Mouse (Mus musculus): Measurements from ENCODE around the gene Col1a2. TPM values are rescaled to one million over a fixed set of nuclear protein-coding genes. Genes with fewer than 3 reads are reported as not detected.

Col1a2 gene
- 10 to 100 TPM; 10.7 to 19.2 TPM for total RNA-seq (2021)

DNA sequence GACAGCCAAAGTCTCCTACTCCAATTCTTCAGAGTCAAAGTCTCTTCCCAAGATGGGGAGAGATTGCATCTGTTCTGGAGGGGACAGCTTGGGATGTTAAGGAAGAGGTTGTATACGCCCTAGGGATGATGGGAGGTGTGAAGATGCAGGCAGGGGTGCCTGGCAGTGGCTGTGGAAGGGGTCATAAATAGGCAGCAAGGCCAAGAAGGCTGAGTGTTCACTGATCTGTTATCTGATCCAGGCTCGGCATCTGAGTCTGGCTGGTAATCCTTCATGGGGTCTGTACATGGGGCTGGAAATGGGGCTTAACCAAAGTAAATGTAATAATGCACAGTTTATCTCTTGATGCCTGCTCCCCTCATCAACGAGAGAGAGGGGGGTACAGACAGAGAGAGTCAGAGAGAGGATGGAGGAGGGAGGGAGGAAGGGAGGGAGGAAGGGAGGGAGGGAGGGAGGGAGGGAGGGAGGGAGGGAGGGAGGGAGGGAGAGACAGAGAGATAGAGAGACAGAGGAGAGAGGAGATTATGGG, at the start of gene Col1a2:
Gene Col1a2, plus strand, starts transcription at position 212 of the 529 bp plus-strand sequence.
- no peak for DNase-seq

DNA sequence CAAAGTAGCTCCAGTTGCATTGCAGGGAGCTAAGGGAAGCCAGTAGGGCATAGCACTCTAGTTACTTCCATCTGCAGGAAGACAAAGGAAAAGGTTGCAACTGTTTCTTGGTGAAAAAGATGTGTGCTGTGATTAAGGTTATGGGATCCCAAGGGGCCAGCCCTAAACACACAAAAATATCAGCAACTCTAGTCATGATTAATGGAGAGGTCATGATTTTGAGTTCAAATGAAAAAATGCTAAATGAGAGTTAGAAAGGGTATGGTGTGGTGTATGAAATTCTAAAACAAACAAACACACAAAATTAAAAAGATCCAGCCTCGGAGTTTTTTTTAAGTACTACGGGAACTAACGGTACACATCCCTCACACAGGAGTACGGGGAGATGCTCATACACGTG, 49.1 kb upstream of the Col1a2 start:
- no peak for DNase-seq

DNA sequence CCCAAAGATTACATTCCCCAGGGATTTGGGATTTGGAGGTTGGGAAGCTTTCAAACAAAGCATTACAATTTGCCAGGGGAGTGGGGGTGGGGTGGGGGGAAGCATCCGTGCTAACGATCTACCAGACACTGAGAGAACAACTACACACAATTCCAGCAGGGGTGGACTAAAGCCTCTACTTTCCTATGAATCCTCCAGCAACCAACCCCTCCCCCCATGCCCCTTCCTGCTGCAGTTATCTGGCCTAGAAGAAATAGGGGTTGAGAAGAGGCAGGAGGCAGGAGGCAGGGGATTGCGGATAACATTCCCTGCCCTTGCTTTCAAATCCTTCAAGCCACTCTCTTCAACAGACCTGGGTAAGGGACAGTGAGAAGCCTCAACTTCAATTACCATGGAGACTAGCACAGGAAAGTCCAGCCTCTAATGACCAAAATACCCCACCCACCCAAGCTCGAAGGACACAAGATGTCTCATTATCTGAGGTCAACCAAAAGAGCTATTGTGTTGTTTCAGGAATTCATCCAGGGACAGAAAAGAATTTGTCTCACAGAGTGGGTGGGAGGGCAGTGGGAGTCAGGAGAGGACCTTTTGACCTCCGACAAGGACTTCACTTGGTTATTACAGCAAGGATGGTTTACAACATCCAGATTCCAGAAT, 48.5 kb upstream of the Col1a2 start:
- no peak for DNase-seq

DNA sequence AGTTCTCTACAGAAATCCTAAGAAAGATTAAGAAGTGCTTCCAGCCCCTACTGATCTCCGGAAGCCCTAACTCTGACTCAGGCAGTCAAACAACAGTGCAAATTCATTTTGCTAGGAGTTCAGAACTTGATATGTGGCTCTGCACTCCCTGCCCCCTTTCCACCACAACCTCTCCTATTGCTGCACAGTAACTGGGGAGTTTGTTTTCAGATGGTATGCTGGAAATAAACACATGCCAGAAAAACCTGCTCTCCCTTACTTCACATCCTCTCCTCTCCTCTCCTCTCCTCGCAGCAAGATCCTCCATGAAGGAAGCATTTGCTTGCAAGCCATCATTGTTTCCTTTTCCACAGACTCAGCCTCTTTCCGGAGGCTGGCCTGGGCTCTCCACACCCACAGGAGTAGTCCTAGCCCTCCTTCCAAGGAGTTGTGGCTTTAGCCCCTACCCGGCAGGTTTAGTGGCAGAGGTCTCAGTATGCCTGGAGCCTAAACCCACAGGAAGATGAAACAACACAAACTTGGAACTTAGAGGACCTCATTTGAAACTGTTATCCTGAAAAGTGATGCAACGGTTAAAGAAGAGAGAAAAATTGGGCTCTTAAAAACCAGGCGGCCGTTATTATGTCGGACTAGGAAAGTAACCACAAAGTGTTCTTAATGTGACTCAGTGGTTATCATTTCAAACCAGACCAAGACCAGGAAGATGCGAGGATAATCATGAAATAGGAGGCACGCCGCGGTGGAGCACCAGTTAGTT, 47.7 kb upstream of the Col1a2 start:
- DNase-seq, result no peak

DNA sequence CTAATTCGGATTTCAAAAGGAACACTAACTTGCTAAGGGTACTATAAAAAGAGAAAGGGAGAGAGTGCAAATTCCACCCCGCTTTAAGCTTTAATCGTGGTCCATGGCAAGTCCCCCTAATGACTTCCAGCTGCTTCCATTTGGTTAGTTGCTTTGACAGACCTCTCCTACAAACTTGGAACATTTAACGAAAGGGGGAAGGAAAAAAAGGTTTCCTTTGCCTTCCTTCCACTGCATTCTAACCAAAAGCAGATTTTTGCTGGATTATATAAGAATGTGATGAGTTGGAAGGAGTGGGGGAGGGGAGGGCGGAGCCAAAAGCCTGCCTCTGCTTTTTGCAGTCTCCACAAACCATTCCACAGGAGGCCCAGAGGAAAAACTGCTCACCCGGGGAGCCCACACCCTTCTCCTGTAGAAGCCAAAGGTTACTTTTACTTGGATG, 47.0 kb upstream of the Col1a2 start:
- DNase-seq, result no peak

DNA sequence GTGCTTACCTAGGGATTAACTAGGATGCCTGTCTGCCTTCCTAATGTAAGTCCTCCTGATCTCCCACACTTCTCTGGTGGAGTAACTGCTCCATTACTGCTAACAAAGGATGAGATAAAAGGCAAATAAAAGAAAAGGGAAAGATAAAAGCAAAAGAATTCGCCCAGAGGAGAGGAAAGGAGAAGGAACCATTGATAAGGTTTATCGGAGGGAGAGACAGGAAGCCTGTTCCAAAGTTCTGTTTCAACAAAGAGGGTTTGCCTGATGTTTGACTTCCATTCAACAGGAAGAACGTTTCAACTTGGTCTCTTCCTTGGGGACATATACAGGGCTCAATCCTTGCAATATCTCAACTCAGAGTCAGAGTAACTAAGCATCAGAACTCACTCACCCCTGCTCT, 39.3 kb upstream of the Col1a2 start:
- no peak for DNase-seq

DNA sequence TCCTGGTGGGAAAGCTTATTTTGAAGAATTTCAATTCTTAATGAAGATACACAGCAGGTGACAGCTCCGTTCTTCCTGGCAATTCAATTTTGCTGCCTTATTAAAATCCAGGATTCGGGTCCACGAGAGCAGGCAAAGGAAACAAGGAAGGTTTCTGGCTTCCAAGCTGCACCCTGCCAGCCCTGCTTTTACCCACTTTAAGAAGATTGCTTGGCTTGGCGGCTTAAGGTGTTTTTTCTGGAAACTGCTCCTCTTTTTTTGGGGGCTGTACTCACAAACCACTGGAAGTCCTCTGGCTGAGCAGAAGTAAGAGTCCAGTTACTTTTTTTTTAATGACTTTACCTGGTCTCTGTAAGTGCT, 21.1 kb upstream of the Col1a2 start:
- no peak for DNase-seq

DNA sequence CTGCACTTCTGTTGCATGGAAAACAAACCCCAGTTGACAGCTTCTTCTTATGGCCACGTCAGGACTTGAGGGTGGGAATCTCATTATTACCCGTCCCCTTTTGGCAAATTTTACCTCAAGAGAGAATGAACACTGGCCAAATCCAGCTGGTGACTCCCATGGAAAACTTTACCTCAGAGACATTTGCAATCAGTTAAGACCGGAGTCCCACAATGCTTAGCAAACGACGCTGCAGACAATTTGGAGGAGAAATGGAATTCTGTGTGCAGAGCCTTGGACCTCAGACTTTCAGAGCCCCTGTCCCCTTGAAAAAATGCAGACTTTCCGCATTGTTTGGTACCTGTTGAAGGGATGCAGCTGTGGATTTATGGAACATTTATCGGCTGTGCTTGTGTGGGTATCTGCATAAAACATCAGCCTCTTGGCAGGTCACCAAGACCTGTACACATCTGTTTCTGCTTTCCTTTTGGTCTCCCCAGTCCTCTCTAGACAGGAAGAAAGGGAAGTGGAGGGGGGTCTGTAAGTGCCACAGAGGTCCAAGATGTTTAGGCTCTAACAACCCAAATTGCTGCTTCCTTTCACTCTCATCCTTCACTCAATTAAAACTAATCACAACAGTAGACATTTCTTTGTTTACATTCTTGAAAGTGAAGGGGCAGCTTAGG, 20.5 kb upstream of the Col1a2 start:
- no peak for DNase-seq

DNA sequence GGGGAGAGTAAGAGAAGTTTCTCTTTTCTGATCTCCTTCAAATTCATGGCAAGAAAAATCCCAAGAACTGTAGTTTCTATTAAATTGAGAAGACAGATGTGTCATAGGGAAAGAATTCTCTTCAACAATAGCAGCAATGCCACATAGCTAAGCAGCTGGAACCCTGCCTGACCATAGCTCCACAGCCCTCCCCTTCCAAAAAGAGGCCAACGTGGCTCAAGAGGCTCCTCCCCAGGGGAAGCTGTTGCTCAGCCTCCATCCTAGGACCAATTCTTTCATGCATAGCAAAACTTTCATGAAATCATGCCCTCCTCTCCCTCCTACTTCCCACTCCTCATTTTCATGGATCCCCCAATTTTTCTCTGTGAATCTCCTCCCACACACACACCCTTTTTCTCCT, 16.3 kb upstream of the Col1a2 start:
- DNase-seq, result no peak

DNA sequence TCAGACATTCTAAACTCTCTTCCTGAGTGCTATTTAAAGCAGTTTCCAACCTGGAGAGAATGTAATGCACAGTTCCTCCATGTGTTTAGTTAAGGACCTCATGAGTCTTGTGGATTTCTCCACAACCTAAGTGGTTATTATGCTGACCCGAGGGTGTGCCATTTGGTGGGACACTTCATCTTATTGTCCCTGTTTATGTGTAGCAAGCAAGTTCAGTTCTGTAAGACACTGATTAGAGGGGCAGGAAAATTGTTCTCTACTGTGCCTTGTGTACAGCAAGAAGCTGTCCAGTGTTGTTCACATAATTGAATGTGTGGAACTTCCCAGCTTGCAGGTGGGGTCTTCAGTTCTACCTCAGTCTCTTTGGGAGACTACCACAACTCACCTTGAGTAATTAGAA, 15.6 kb upstream of the Col1a2 start:
- no peak for DNase-seq

DNA sequence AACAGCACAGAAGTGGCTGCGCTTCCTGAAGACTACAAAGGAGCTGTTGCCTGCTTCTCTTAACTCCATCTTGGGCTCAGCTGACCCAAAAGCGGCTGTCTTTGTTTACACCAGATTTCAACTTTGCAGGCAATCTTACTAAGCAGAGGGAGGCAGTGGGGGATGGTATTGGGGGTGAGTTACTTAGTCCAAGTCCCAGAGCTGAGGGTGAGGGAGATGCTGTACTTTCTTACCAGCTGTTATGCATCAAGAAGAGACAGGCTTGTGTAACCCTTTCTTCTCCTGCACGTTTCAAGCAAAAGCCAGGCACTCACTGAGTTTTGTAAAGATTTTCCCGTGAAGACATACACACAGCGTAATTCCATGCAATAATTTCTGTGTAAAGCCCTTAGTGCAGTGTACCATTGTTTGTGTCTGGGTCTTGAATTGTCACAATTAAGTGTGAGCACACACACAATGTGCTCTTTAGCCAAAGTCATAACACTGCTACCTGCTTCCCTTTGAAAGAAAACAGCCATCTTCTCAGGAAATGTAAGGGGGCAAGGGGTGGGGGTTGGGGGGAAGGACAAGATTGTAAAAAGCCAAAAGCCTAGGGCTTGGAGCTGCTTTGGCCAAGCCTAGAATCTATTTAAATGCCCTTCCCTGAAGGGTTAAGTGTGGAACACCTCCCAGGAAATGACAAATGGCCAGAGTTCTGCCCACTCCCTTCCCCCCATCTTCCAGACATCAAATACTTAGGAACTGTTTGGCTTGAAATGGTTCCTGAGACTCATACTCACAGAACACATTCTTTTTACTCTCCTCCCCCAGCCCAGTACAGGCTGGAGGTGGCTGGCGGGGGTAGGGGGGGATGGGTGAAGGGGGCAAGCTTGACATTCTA, 15.0 kb upstream of the Col1a2 start:
- DNase-seq, result no peak

DNA sequence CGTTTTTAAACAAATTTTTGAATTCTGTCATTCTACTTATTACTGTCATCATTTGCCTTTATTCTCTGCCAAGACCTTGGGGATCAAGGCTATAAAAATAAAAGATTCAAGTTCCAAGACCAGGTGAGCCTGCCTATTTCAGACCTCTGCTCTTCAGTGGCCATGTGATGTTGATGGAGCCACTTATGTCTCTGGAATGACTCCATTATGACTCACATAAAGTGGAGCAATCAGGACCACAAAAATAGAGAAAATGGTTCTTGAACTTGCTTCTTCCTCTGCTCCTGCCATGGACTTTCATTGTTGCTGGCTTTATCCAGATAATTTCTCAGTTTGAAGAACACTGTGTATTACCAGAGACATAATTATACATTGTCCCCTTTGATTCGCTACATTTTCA, 10.9 kb upstream of the Col1a2 start:
- no peak for DNase-seq

DNA sequence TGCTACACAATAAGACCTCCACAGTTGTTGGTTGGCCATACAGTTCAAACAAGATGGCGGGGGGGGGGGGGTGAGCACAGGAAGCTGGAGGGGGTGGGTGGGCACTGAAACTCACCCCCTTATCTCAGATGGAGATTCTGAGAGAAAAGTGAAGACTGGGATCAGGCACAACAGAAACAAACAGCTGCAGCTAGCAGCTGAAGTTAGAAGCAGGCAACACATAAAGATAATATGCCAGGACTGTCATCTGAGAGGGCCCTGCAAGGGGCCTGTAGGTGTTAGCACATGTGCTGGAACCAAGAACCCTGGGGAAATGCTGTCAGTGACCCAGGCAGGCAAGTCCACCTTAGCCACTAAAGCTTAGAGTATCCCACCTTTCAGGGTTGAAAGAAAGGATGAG, 8.2 kb upstream of the Col1a2 start:
- DNase-seq, result no peak

DNA sequence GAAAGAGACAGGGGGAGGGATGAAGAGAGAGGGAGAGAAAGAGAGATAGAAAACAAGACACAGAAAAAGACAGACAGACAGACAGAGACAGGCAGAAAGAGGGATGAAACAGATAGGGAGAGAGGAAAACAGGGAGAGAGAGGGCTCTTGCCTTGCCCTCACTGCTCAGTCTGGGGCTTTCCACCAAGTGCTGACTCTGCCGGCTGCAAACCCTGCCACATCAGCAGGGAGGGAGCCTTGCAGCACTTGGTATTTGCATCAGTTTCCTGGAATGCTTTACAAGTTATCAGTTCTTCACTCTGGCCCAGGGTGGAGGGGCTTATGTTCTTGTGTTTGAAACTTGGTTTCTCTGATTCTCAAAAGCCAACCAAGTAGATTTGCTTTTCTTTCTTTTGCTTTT, 1.5 kb upstream of the Col1a2 start:
- no peak for DNase-seq

DNA sequence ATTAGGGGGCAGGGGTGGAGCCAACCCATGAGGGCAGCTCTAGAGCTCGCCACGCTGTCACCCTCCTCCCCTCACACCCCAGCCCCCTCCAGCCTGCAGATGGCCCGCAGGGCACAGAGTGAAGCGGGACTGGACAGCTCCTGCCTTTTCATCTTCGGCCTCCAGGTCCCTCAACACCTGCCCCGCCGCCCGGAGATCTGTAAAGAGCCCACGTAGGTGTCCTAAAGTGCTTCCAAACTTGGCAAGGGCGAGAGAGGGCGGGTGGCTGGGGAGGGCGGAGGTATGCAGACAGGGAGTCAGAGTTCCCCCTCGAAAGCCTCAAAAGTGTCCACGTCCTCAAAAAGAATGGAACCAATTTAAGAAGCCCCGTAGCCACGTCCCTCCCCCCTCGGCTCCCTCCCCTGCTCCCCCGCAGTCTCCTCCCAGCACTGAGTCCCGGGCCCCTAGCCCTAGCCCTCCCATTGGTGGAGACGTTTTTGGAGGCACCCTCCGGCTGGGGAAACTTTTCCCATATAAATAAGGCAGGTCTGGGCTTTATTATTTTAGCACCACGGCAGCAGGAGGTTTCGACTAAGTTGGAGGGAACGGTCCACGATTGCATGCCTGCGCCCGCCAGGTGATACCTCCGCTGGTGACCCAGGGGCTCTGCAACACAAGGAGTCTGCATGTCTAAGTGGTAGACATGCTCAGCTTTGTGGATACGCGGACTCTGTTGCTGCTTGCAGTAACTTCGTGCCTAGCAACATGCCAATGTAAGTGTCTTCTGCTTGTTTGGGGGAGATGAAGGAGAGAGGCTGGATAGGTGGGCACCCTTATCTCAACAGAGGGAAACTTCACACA, 764 bp downstream of the Col1a2 start:
- no peak for DNase-seq

DNA sequence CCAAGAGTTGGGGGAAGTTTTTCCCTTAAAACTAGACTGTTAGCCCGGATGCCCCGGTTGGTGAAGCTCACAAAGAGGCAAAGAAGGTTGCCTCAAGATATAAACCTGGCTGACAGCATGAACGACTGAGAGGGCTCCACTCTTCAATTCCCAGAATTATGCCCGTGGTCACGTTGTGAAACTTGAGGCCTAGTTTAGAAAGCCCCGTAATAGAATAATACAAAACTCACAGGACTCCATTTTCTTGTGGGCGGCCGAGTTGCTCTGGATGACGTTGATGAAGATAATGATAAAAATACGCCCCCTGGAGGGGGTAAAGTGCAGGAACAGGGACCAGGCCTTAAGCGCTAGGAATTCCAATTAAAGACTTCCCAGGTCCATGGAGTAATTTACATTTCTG, 1.5 kb downstream of the Col1a2 start:
- DNase-seq, result no peak

DNA sequence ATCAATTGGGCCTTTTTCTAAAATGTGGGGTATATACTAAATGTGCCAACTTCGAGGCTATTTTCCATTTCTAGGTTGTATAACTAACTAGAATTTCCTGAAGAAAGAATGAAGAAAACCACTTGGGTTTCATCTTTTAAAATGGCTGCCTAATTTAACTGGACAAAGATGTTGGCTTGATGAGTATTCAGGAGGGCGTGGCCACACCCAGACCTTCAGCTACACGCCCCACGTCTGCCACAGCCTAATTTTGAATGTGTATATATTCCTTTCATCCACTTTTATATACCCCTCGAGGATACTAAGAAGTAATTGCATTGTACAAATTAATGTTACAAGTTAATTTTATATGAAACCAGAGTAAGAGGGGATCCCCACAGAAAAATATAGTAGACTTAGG, 2.2 kb downstream of the Col1a2 start:
- DNase-seq, result no peak

DNA sequence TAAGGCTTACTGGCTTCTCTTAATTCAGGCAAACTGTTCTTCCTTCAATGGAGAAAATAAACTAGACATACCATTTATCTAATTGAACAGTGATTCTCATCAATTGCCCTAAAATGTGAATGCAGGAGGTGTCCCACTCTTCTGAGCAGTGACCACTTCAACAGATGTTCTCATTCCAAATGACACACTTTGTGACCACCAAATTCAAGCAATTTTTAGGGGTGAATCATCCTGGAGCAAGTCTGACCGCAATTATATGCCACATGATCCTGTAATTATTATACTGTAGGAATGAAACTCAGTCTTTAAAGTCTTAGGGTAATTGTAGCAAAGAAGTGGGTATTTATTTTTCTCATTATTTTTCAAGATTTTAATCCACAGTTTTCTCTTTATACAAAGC, 2.7 kb downstream of the Col1a2 start:
- no peak for DNase-seq

DNA sequence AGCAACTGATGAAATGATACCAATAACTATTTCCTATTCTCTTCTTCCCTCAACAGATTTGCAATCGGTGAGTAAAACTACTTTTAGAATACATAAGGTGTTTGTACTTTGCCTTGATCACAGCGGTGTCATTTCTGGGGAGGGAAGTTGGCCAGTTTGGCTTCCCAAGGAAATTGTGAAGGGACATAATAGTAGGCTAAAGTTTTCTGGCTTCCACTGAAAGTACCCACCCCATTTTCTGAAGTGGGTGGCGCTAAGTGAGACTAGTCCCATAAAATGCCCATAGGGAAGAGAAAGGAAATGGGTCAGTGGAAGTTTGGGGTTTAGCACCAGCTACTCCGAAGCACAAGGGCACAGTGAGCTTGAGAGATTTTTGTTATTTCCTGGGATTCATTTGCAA, 3.7 kb downstream of the Col1a2 start:
- DNase-seq, result no peak

DNA sequence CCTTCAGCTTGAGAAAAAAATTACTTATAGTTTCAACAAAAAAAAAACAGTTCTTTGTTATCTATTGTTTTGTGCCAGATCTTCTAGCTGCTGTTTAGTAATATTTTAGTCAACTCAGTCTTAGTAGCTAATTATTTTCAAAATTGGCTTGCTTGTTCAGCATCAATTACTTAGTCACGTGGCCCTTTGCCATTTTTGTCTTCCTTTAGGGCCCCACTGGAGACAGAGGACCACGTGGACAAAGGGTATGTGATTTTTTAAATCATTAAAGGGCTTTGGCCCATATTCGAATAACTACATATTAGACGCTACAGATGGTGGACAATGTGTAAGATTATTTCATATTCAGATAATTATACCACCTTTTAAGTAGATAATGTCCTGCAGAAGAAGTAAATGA, 4.8 kb downstream of the Col1a2 start:
- no peak for DNase-seq

DNA sequence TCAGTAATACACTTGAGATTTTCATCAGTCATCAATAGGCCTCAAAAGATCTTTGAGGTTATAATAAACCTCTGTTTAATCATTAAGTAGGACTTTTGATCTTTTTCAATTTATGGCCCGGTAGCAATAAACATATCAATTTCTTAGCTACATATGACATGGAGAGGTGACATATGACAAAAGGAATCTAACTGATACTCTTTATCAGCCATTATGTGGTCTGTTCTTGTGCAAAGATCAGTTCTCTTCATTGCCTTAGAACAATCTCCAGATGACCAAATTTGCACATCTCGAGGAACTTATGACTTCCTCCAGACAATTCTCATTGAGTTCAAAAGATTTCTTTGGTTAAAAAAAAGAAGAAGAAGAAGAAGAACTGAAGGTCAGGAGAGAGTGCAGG, 10.1 kb downstream of the Col1a2 start:
- no peak for DNase-seq

DNA sequence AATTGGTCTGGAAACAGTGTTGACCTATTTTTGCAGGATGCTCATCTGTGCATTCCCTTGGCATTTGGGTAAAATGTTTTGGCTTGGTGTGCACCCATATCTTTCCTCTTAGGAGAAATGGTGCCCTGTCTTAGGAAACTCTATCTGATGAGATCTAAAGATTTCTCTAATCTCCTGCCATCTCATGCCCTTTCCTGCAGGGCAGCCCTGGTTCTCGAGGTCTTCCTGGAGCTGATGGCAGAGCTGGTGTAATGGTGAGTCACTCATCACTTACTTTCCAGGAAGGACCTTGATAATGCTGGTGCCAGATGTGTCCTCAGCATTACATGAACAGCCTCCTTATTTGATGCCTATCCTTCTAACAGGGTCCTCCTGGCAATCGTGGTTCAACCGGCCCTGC, 16.4 kb downstream of the Col1a2 start:
- no peak for DNase-seq

Measured in layer of hippocampus, postnatal 36 days (tissue).